Mouse (Mus musculus): ENCODE data around the gene Basp1.
"Not testable (repeated sequence)": the region's sequence is repeated elsewhere in the genome, so short reads cannot be mapped to it uniquely, and the experiment has no call there.

Basp1 gene

DNA sequence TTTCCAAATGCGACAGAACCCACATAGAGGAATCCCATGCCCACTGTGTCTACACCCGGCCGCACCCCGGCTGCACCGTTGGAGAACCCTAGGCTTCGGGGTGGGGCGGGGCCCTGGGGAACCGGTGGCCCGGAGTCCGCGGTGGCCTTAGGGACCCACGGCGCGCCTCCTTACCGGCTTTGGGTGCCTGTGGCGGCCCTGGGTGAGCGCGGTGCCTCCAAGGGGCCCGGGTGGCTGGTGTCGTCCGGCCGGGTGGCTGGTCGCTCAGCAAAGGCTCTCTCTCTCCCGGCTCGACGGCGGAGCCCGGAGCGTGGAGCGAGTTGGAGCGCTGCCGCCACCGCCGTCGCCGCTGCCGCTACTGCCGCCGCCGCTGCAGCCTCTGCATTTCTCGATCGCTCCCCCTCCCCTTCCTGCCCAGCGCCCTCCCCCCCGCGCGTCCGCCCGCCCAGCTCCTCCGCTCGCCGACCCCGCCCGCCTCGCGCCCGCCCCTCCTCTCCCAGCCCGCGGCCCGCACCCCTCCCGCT, at the start of gene Basp1:
Basp1 (minus strand) TSS at position 387 of the 524 bp plus-strand sequence.
- peak in 1 of 2 experiments; percentile 13 for DNase-seq

DNA sequence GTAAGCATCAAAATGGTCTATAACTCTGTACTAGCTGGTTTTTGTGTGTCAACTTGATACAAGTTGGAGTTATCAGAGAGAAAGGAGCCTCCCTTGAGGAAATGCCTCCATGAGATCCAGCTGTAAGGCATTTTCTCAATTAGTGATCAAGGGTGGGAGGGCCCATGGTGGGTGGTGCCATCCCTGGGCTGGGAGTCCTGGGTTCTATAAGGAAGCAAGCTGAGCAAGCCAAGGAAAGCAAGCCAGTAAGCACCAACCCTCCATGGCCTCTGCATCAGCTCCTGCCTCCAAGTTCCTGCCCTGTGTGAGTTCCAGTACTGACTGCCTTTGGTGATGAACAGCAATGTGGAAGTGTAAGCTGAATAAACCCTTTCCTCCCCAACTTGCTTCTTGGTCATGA, 49.5 kb upstream of the Basp1 start:
- DNase-seq = not testable (repeated sequence)

DNA sequence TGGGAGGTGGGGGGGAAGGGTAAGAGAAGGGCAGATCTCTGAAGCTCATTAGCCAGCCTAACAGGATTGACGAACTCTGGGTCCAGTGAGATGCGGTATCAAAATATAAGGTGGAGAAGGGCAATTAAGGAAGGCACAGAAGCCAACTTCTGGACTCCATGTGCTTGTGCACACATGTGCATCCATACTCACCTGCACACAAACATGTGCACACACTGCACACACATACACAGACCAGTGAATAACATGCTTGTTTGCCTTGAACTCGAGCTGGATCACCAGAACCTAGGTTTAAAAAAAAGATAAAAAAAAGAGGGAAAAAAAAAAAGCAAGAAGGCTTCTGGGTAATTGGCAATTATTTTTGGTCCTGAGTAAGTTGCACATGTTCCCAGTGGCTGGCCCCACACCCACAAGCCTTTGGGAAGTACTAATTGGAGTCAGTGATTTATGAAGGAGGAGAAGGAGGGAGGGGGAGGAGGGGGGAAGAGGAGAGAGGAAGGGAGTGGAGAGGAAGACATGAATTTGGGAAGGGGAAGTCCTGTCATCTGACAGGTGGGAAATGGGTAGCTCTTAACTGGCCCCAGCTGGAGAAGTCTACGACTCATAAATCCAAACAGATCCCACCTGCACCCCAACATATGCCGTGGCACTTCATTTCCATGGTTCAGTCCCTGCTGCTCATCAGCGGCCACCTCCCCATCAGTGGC, 48.6 kb upstream of the Basp1 start:
- no peak for DNase-seq

- DNase-seq = peak in 1 of 2 experiments; percentile 21
These were observed 46.3 kb upstream of the Basp1 start for GRCm38 (mm10) chr15:25459901-25460300.

GRCm38 (mm10) chr15:25457421-25457820, 43.9 kb upstream of the Basp1 start:
- no peak for DNase-seq

- no peak for DNase-seq
These were observed 40.0 kb upstream of the Basp1 start for GRCm38 (mm10) chr15:25453538-25453937.

- no peak for DNase-seq
These were observed 35.8 kb upstream of the Basp1 start for GRCm38 (mm10) chr15:25449348-25449747.

GRCm38 (mm10) chr15:25448703-25449340, 35.3 kb upstream of the Basp1 start:
- DNase-seq = no peak

DNA sequence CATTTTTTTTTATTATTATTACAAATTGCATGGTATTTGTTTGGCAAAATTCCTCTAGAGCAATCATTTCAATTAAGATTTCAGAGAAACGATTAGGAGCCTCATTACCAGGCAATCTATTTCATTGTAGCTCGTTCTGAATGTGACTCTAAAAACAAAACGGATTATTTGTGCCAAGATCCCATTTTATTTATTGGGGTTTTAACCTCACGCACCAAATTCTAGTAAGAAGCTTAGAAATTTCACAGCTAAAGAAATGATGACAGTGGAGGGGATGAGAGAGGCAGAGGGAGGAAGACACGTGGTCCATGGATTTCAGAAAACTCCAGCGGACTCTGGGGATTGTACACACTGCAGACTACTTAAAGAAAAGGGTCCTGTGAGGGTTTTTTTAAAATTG, 33.6 kb upstream of the Basp1 start:
- DNase-seq = no peak

- no peak for DNase-seq
These were observed 32.6 kb upstream of the Basp1 start for GRCm38 (mm10) chr15:25446155-25446487.

DNA sequence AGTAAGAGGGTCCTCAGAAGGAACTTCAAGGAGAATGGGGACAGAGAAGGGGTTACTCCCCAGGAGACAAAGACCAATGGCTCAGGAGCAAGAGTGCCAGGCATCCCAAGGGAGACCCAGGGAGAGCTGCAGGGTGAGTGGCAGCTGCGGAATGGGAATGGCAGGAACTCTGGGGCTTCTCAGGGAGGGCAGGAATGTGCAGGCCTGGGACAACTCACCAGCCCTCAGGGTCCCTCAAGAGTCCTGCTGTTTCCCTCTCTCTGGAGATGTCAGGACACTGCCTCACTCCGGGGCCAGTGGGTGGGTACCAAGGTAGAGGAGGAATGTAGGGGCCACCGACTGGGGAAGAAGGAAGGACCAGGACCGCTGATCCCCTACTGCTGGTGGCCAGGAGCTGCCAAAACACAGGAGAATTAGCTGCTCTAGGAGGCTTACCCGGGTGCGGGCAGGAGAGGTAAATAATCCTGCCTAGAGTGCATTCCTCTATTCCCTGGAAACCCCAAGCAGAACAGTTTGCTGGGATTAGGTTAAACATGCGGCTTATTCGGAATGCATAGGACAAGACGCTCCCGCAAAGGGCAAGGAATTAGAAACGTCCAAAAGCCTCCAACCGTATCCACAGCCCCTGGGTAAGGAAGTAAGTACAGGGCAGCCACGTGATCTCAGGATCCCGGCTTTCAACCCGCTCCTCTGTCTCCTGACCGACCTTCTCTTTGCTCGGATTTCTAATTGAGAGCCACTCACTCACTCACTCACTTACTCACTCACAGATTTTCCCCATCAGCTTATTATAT, 32.0 kb upstream of the Basp1 start:
- no peak for DNase-seq

GRCm38 (mm10) chr15:25444208-25444607, 30.6 kb upstream of the Basp1 start:
- DNase-seq = no peak

GRCm38 (mm10) chr15:25443140-25443790, 29.7 kb upstream of the Basp1 start:
- no peak for DNase-seq

DNA sequence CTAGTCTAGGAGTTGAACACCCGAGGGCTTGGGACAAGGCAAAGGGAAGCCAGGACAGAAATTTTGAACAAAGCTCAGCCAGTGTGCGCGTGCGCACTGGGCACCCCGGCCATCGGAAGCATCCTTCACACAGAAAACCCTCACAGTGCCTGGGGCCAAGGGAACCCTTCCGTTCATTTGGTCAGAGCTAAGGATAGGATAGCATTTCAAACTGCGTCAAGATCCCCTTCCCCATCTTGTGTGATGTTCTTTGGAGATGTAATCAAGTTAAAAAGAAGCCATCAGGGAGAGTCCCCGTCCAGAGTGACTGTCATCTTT, 28.3 kb upstream of the Basp1 start:
- no peak for DNase-seq

DNA sequence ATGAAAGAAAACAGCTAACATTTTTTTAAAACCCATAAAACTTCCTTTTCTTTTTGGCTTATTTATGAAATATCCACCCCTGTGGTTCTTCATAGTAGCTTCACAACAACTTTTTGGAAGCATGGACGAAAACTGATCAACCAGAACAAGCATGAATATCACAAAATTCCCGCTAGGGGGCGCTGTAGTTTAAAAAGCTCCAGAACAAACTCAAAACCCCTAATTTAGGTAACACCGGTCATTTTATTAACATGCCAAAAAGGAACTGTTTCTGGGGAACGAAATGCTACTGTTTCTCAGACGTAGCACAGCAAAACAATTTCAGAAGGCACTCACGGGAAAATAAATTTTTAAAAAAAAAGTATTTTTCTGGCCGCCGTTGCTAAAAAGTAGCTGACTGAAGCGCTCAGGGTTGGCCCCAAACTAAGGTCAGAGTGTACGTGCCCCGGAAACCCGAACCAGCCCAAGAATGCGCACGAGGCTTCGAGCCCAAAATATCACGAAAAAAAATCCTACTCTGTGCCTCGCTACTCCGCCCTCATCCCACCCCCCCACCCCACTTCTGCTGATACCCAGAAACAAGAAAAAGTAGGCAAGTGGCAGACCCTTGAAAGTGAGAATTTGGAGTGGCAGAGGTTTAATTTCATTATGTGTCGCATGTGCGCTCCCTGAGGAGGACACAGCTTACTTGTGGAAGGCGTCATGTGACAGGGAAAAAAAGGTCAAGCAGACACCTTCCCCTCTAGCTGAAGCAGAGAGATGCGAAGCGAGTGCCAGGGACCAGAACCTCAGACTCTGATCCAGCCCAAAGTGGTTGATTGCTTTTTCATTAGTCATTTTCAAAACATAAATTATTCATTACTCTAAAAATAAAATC, 27.7 kb upstream of the Basp1 start:
- peak; percentile 51 to 58 for DNase-seq

DNA sequence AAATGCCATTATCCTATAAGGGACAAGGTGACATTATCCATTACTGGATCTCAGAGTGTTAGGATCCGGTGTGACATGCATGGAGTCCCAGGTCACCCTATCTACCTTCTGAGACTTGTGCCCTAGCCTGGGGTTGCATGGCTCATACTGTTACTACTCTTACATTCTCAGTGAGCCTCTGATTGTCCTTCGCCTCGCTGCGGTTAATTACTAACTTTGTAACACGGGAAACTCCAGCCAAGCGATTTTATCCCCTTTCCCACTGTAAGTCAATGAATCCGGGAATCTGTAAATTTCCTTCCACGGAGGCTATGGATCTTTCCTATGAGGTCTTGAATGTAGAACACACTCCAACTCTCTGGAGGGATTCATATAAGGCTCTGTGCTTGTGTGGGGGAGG, 26.8 kb upstream of the Basp1 start:
- DNase-seq = no peak

DNA sequence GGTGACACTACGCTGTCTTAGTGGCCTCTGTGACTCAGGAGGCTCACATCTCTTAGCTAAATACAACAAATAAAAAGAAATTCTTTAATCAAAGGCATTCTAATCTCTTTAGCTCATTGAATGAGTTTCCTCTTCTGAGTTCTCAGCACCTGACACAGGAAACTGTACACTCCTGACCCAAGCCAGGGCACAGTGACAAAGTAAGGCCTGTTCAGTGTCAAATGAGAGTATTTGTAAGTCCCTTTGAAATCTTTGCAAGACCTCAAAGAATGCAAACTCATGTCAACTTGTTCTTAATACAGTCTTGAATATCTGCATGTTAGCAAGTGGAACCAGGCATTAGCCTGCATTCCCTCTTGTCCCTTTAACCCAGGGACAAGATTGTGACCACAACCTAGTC, 18.8 kb upstream of the Basp1 start:
- no peak for DNase-seq

- no peak for DNase-seq
These were observed 16.6 kb upstream of the Basp1 start for GRCm38 (mm10) chr15:25430167-25430566.

GRCm38 (mm10) chr15:25429007-25429406, 15.4 kb upstream of the Basp1 start:
- no peak for DNase-seq

DNA sequence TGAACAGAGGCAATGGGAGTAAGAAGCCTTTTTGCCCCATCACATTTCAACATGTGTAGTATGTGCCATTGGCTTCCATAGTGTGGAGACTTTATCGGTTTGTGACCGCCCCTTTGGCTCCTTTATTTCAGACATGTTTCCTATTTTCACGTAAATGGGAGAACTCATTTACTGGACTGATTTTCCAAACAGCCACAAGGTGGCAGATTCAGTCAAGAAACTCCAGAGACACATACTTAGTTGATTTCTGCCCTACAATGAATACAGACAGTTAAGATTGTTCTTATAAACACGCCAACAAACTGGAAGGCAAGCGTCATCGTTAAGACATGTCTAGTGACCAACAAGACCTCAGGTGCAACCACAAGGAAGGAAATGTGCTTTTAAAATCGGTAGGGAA, 15.0 kb upstream of the Basp1 start:
- peak in 1 of 2 experiments; percentile 18 for DNase-seq

DNA sequence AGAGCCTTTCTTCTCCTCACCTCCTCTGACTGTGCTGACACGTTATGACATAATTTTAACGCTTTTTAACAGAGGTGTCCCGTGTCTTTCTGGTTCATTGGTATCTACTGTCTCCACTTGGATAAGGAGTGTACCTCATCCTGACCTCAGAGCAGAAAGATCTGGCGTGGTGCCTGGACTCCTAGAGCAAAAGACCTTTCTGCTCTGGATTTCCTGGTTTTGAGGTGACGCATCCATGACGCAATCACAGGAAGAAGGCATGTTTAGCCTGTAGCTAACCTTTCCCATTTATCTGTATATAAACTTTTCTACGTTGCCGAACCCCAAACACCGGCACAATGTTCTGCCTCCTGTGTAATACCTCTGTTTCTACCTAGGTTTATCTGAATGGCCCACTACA, 6.7 kb upstream of the Basp1 start:
- DNase-seq = no peak

DNA sequence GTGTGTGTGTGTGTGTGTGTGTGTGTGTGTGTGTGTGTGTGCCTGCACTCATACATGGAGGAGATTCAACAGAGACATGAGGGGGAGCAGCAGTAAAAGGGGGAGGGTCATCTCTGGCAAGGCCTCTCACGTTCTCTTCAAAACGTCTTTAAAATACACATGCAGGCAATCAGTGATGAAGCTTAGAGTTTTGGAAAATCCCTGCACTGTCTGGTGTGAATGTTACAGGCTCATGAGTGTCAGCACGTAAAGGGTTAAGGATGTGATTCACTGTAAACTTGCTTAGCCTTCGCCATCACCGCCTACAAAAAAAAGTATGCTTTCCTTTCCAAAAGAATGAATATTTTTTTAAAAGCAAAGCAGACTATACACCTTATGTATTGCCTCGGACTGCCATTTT, 2.8 kb upstream of the Basp1 start:
- DNase-seq = no peak
